Mouse (Mus musculus) thymus, postnatal 14 days (tissue): Measurements from ENCODE around the gene Birc5.
A peak's percentile ranks its signal among the peaks of the same experiment; 100 is the strongest.
"Not testable (repeated sequence)": the region's sequence is repeated elsewhere in the genome, so short reads cannot be mapped to it uniquely, and the experiment has no call there.

Experiments used
- DNase-seq: peaks from one replicate; pipeline ENCODE4 v3.0.0; 2021

Gene Birc5

GRCm38 (mm10) chr11:117827386-117827785 is 21.7 kb upstream of the Birc5 start:
- peak; percentile 55 for DNase-seq

GRCm38 (mm10) chr11:117828149-117828887 is 20.7 kb upstream of the Birc5 start:
- DNase-seq, result peak; percentile 62

- no peak for DNase-seq
These were observed 20.0 kb upstream of the Birc5 start for GRCm38 (mm10) chr11:117828888-117829604.

GRCm38 (mm10) chr11:117829671-117830215 is 19.3 kb upstream of the Birc5 start:
- no peak for DNase-seq

- no peak for DNase-seq
These were observed 18.6 kb upstream of the Birc5 start for GRCm38 (mm10) chr11:117830401-117830800.

- DNase-seq, result peak; percentile 95
These were observed 16.7 kb upstream of the Birc5 start for GRCm38 (mm10) chr11:117832086-117832969.

- not testable (repeated sequence) for DNase-seq
These were observed 15.5 kb upstream of the Birc5 start for GRCm38 (mm10) chr11:117833509-117833908.

GRCm38 (mm10) chr11:117834086-117834485 is 15.0 kb upstream of the Birc5 start:
- no peak for DNase-seq

- no peak for DNase-seq
These were observed 12.7 kb upstream of the Birc5 start for GRCm38 (mm10) chr11:117836306-117836705.

- no peak for DNase-seq
These were observed 10.5 kb upstream of the Birc5 start for GRCm38 (mm10) chr11:117838572-117838971.

GRCm38 (mm10) chr11:117839021-117839420 is 10.0 kb upstream of the Birc5 start:
- DNase-seq, result no peak

- DNase-seq, result no peak
These were observed 8.1 kb upstream of the Birc5 start for GRCm38 (mm10) chr11:117840910-117841309.

GRCm38 (mm10) chr11:117843434-117843833 is 5.6 kb upstream of the Birc5 start:
- DNase-seq, result no peak

GRCm38 (mm10) chr11:117844997-117845396 is 4.1 kb upstream of the Birc5 start:
- no peak for DNase-seq

GRCm38 (mm10) chr11:117845651-117846050 is 3.4 kb upstream of the Birc5 start:
- DNase-seq, result no peak

GRCm38 (mm10) chr11:117846640-117847039 is 2.4 kb upstream of the Birc5 start:
- DNase-seq, result no peak

GRCm38 (mm10) chr11:117847593-117848215 is 1.3 kb upstream of the Birc5 start:
- DNase-seq, result no peak

GRCm38 (mm10) chr11:117848271-117848984 is 623 bp upstream of the Birc5 start:
- DNase-seq, result peak; percentile 70

GRCm38 (mm10) chr11:117852875-117853274 is 3.8 kb downstream of the Birc5 start:
- no peak for DNase-seq

GRCm38 (mm10) chr11:117854241-117854640 is 5.2 kb downstream of the Birc5 start:
- no peak for DNase-seq

GRCm38 (mm10) chr11:117855360-117855759 is 6.3 kb downstream of the Birc5 start:
- DNase-seq, result no peak

GRCm38 (mm10) chr11:117855975-117856374 is 6.9 kb downstream of the Birc5 start:
- no peak for DNase-seq
